Mouse (Mus musculus) neural tube, embryonic 12.5 days (tissue): ENCODE measurements around the gene Eid3. TPM values are rescaled to one million over a fixed set of nuclear protein-coding genes. Genes with fewer than 3 reads are reported as not detected.

Experiments
- ATAC-seq: fragments of 200-750 bp; cut with Nextera tagmentation; 2 replicates; pipeline ENCODE4 v1.8.0; 2017; ENCODE audit warnings: low read depth, mild to moderate bottlenecking, moderate TSS enrichment, moderate library complexity; ENCODE audit not compliant: low FRiP score
- H3K27ac ChIP-seq: fragments of 300-500 bp; sonication (generic); 2 replicates; pipeline ENCODE4 v1.5.1; 2016
- H3K27me3 ChIP-seq: fragments of 300-500 bp; sonication (generic); replicated peaks from 2 replicates; pipeline ENCODE4 v1.6.1; 2016; ENCODE audit warnings: mild to moderate bottlenecking
- H3K36me3 ChIP-seq: fragments of 300-500 bp; sonication (generic); 2 replicates; pipeline ENCODE4 v1.6.1; 2016; ENCODE audit warnings: mild to moderate bottlenecking
- H3K4me1 ChIP-seq: fragments of 300-500 bp; sonication (generic); 2 replicates; pipeline ENCODE4 v1.6.1; 2016
- H3K4me2 ChIP-seq: fragments of 300-500 bp; sonication (generic); replicated peaks from 2 replicates; pipeline ENCODE4 v1.6.1; 2016; ENCODE audit warnings: mild to moderate bottlenecking
- H3K4me3 ChIP-seq: fragments of 300-500 bp; sonication (generic); 2 replicates; pipeline ENCODE4 v1.5.1; 2016
- H3K9ac ChIP-seq: fragments of 300-500 bp; sonication (generic); 2 replicates; pipeline ENCODE4 v1.6.1; 2016; ENCODE audit warnings: mild to moderate bottlenecking
- H3K9me3 ChIP-seq: fragments of 300-500 bp; sonication (generic); 2 replicates; pipeline ENCODE4 v1.6.1; 2016; ENCODE audit warnings: mild to moderate bottlenecking
- WGBS: fragments of 180-500 bp; shearing (Covaris S2); methylation state at CpG from one replicate; pipeline ENCODE4 v1.1.7; 2016; 5-methylcytosine and 5-hydroxymethylcytosine counted together
- polyA plus RNA-seq: library from polyadenylated mRNA; unstranded; fragments of >200 nt; fragmentation: Nextera tagmentation; extraction: Ambion mirVana; gene quantifications from 2 replicates; pipeline ENCODE4 v1.2.1, GENCODE M21; 2016

The Eid3 gene
- polyA plus RNA-seq, 1 experiment from 2014 or later: 0.39 TPM

GRCm38 (mm10) chr10:82866832-82867231 lies 406 bp downstream of the Eid3 start:
- WGBS: 89% methylated on average over 18 of the region's 18 CpGs

GRCm38 (mm10) chr10:82868418-82869086 lies 2.1 kb downstream of the Eid3 start:
- Histone ChIP-seq H3K9ac (no peak overlapping the region), H3K4me3 (no peak overlapping the region), H3K27me3 (no peaks in the 10 kb centered on the region), H3K27ac (no peak overlapping the region), H3K4me2 (no peak overlapping the region), H3K4me1 (0 out of 2 replicates have a peak, but pooled peaks cover 3% of the 10 kb centered on the region), H3K36me3 (peaks cover 47% of the 10 kb centered on the region), H3K9me3 (no peaks in the 10 kb centered on the region)
- no peak for ATAC-seq
- 90% methylated on average over 6 of the region's 6 CpGs for whole genome bisulfite sequencing

More at GRCm38 (mm10) chr10:82866832-82867231, 406 bp downstream of the Eid3 start:
- Histone ChIP-seq H3K27ac (no peak overlapping the region), H3K27me3 (no peaks in the 10 kb centered on the region), H3K9me3 (no peaks in the 10 kb centered on the region), H3K4me3 (no peak overlapping the region), H3K4me2 (no peak overlapping the region), H3K36me3 (peaks cover 46% of the 10 kb centered on the region), H3K9ac (no peak overlapping the region), H3K4me1 (peaks cover 15% of the 10 kb centered on the region)
- ATAC-seq: no peak

GRCm38 (mm10) chr10:82875446-82875845 lies 9.0 kb downstream of the Eid3 start:
- H3K27me3 ChIP-seq: no peaks in the 10 kb centered on the region
- no peak for ATAC-seq
- H3K4me2 ChIP-seq: no peak overlapping the region
- no peak overlapping the region for H3K9ac ChIP-seq
- H3K9me3 ChIP-seq: no peaks in the 10 kb centered on the region
- 91% methylated on average over 10 of the region's 10 CpGs for WGBS
- H3K36me3 ChIP-seq: peaks cover 72% of the 10 kb centered on the region
- H3K4me3 ChIP-seq: no peak overlapping the region
- no peak overlapping the region for H3K27ac ChIP-seq
- no peaks in the 10 kb centered on the region for H3K4me1 ChIP-seq

GRCm38 (mm10) chr10:82876076-82876796 lies 9.8 kb downstream of the Eid3 start:
- WGBS: 87% methylated on average over 16 of the region's 16 CpGs
- no peak overlapping the region for H3K9ac ChIP-seq

GRCm38 (mm10) chr10:82887354-82887753 lies 20.9 kb downstream of the Eid3 start:
- Histone ChIP-seq H3K4me3 (no peak overlapping the region), H3K4me1 (no peaks in the 10 kb centered on the region; the same call in 1 of the 2 replicates), H3K36me3 (peaks cover 94% of the 10 kb centered on the region), H3K27me3 (no peaks in the 10 kb centered on the region), H3K4me2 (no peak overlapping the region), H3K9ac (no peak overlapping the region), H3K27ac (no peak overlapping the region), H3K9me3 (no peaks in the 10 kb centered on the region)
- ATAC-seq: no peak
- WGBS: 94% methylated on average over 6 of the region's 6 CpGs

More at GRCm38 (mm10) chr10:82876076-82876796, 9.8 kb downstream of the Eid3 start:
- Histone ChIP-seq H3K9me3 (no peaks in the 10 kb centered on the region), H3K27ac (no peak overlapping the region), H3K4me3 (no peak overlapping the region), H3K36me3 (peaks cover 73% of the 10 kb centered on the region), H3K4me1 (no peaks in the 10 kb centered on the region), H3K4me2 (no peak overlapping the region), H3K27me3 (no peaks in the 10 kb centered on the region)
- no peak for ATAC-seq

- no peak overlapping the region for H3K9ac ChIP-seq
- H3K4me1 ChIP-seq: no peaks in the 10 kb centered on the region; the same call in 1 of the 2 replicates
- H3K27ac ChIP-seq: no peak overlapping the region
- H3K4me2 ChIP-seq: no peak overlapping the region
- WGBS: 91% methylated on average over 8 of the region's 8 CpGs
- no peaks in the 10 kb centered on the region for H3K9me3 ChIP-seq
- no peak for ATAC-seq
- H3K36me3 ChIP-seq: peaks cover 94% of the 10 kb centered on the region
- H3K27me3 ChIP-seq: no peaks in the 10 kb centered on the region
- no peak overlapping the region for H3K4me3 ChIP-seq
Measured at GRCm38 (mm10) chr10:82888576-82888975, 22.1 kb downstream of the Eid3 start.

- Histone ChIP-seq H3K4me2 (no peak overlapping the region), H3K4me3 (no peak overlapping the region), H3K36me3 (peaks cover 91% of the 10 kb centered on the region), H3K9me3 (no peaks in the 10 kb centered on the region), H3K4me1 (no peaks in the 10 kb centered on the region; the same call in 1 of the 2 replicates), H3K27me3 (no peaks in the 10 kb centered on the region), H3K9ac (no peak overlapping the region), H3K27ac (no peak overlapping the region)
- ATAC-seq: no peak
- 83% methylated on average over 9 of the region's 9 CpGs for WGBS
Measured at GRCm38 (mm10) chr10:82889447-82889973, 23.1 kb downstream of the Eid3 start.

- Histone ChIP-seq H3K27ac (no peak overlapping the region), H3K36me3 (peaks cover 90% of the 10 kb centered on the region)
Measured at GRCm38 (mm10) chr10:82890936-82891335, 24.5 kb downstream of the Eid3 start.

GRCm38 (mm10) chr10:82891427-82891826 lies 25.0 kb downstream of the Eid3 start:
- Histone ChIP-seq H3K9me3 (no peaks in the 10 kb centered on the region), H3K4me1 (no peaks in the 10 kb centered on the region; the same call in 1 of the 2 replicates), H3K36me3 (peaks cover 89% of the 10 kb centered on the region), H3K27me3 (no peaks in the 10 kb centered on the region), H3K27ac (no peak overlapping the region), H3K4me2 (no peak overlapping the region), H3K4me3 (no peak overlapping the region), H3K9ac (no peak overlapping the region)
- 82% methylated on average over 7 of the region's 7 CpGs for WGBS
- ATAC-seq: no peak

More at GRCm38 (mm10) chr10:82890936-82891335, 24.5 kb downstream of the Eid3 start:
- H3K9ac ChIP-seq: no peak overlapping the region
- no peaks in the 10 kb centered on the region for H3K27me3 ChIP-seq
- no peak for ATAC-seq
- H3K9me3 ChIP-seq: no peaks in the 10 kb centered on the region
- H3K4me2 ChIP-seq: no peak overlapping the region
- no peaks in the 10 kb centered on the region; the same call in 1 of the 2 replicates for H3K4me1 ChIP-seq
- no peak overlapping the region for H3K4me3 ChIP-seq
- WGBS: 85% methylated on average over 2 of the region's 2 CpGs

GRCm38 (mm10) chr10:82892442-82893055 lies 26.1 kb downstream of the Eid3 start:
- Histone ChIP-seq H3K27me3 (no peaks in the 10 kb centered on the region), H3K27ac (no peak overlapping the region), H3K4me1 (no peaks in the 10 kb centered on the region; the same call in 1 of the 2 replicates), H3K9me3 (no peaks in the 10 kb centered on the region), H3K4me2 (no peak overlapping the region), H3K9ac (no peak overlapping the region), H3K36me3 (peaks cover 89% of the 10 kb centered on the region), H3K4me3 (no peak overlapping the region)
- 92% methylated on average over 9 of the region's 9 CpGs for WGBS
- no peak for ATAC-seq

GRCm38 (mm10) chr10:82893872-82894650 lies 27.6 kb downstream of the Eid3 start:
- no peak overlapping the region for H3K9ac ChIP-seq
- H3K4me2 ChIP-seq: no peak overlapping the region
- no peak overlapping the region for H3K27ac ChIP-seq
- 80% methylated on average over 18 of the region's 18 CpGs for WGBS
- H3K27me3 ChIP-seq: no peaks in the 10 kb centered on the region
- H3K4me1 ChIP-seq: no peaks in the 10 kb centered on the region; the same call in 1 of the 2 replicates
- H3K9me3 ChIP-seq: no peaks in the 10 kb centered on the region
- no peak overlapping the region for H3K4me3 ChIP-seq
- H3K36me3 ChIP-seq: peaks cover 84% of the 10 kb centered on the region
- no peak for ATAC-seq
